ENCODE assay signal across 8 mouse cellular contexts in genomic region chr1:39367601-39368266, GRCm38 (mm10). TPM values are rescaled to one million over a fixed set of nuclear protein-coding genes. Genes with fewer than 3 reads are reported as not detected.
DNase-seq lines count a peak whose midpoint lies in the region; ATAC-seq and TF ChIP-seq lines count a peak whose summit lies in the region.

Rpl31 (plus strand) TSS chr1:39367842.

- H3K27me3 ChIP-seq in heart, embryonic 12.5 days (replicated peaks): no peaks in the 10 kb centered on the region
- no peaks in the 10 kb centered on the region for H3K27me3 ChIP-seq in kidney, postnatal 0 days (ENCODE audit: insufficient read depth, low read length)
- H3K27me3 ChIP-seq in liver, embryonic 11.5 days (replicated peaks; ENCODE audit: control insufficient read depth, insufficient read depth, low read length): no peaks in the 10 kb centered on the region
- no peaks in the 10 kb centered on the region for H3K27me3 ChIP-seq in stomach, embryonic 14.5 days (ENCODE audit: control insufficient read depth, insufficient read depth, low read length)

- TF ChIP-seq CTCF in kidney, postnatal 0 days (IDR thresholded peaks at IDR 0.05; ENCODE audit: low read depth): no peak

- peak within 1 kb of the TSS; percentile 87 for H3K27ac ChIP-seq in heart, embryonic 12.5 days (ENCODE audit: poor library complexity, severe bottlenecking)
- H3K27ac ChIP-seq in kidney, postnatal 0 days: peak within 1 kb of the TSS; percentile 90
- peak within 1 kb of the TSS; percentile 96 for H3K27ac ChIP-seq in liver, embryonic 11.5 days (ENCODE audit: low read depth, low read length)
- H3K27ac ChIP-seq in stomach, embryonic 14.5 days (ENCODE audit: low read length): peak within 1 kb of the TSS; percentile 89

- peak; percentile 97 for DNase-seq in CD4-positive helper T cell, adult 2 months (ENCODE audit: low read depth, low spot score)
- peak; percentile 93 for DNase-seq in brain, embryonic 18.5 days (ENCODE audit: low read depth, low spot score)
- peak; percentile 99 for DNase-seq in kidney, postnatal 0 days (ENCODE audit: low spot score)
- peak; percentile 99 for DNase-seq in liver, embryonic 11.5 days (ENCODE audit: low spot score)
- DNase-seq in naive thymus-derived CD4-positive, alpha-beta T cell, adult 2 months (ENCODE audit: low read depth): peak; percentile 97

- H3K4me1 ChIP-seq in heart, embryonic 12.5 days (replicated peaks): peaks cover 16% of the 10 kb centered on the region
- H3K4me1 ChIP-seq in kidney, postnatal 0 days (replicated peaks; ENCODE audit: insufficient read depth, low read length): 0 out of 2 replicates have a peak, but pooled peaks cover 6% of the 10 kb centered on the region
- peaks cover 13% of the 10 kb centered on the region; the same call in 1 of the 2 replicates for H3K4me1 ChIP-seq in liver, embryonic 11.5 days (replicated peaks; ENCODE audit: control insufficient read depth, insufficient read depth, low read length)
- H3K4me1 ChIP-seq in stomach, embryonic 14.5 days (ENCODE audit: control insufficient read depth, insufficient read depth, low read length): peaks cover 5% of the 10 kb centered on the region; the same call in 1 of the 2 replicates

- peak within 1 kb of the TSS; percentile 77 for H3K4me3 ChIP-seq in heart, embryonic 12.5 days
- H3K4me3 ChIP-seq in kidney, postnatal 0 days (replicated peaks; ENCODE audit: low read depth, low read length): peak within 1 kb of the TSS; percentile 89
- H3K4me3 ChIP-seq in liver, embryonic 11.5 days (ENCODE audit: low read depth, low read length): peak within 1 kb of the TSS; percentile 99
- H3K4me3 ChIP-seq in stomach, embryonic 14.5 days (ENCODE audit: low read depth, low read length): peak within 1 kb of the TSS; percentile 67

- no peaks in the 10 kb centered on the region for H3K9me3 ChIP-seq in heart, embryonic 12.5 days (replicated peaks)
- no peaks in the 10 kb centered on the region for H3K9me3 ChIP-seq in kidney, postnatal 0 days (replicated peaks; ENCODE audit: low read length)
- H3K9me3 ChIP-seq in liver, embryonic 11.5 days (ENCODE audit: control insufficient read depth, low read length): no peaks in the 10 kb centered on the region
- H3K9me3 ChIP-seq in stomach, embryonic 14.5 days (ENCODE audit: control insufficient read depth, low read depth, low read length): no peaks in the 10 kb centered on the region

- peak within 1 kb of the TSS; percentile 91 for H3K9ac ChIP-seq in heart, embryonic 12.5 days
- H3K9ac ChIP-seq in kidney, postnatal 0 days (ENCODE audit: low read depth, low read length): peak within 1 kb of the TSS; percentile 95
- peak within 1 kb of the TSS; percentile 99 for H3K9ac ChIP-seq in liver, embryonic 11.5 days (ENCODE audit: low read depth, low read length)
- H3K9ac ChIP-seq in stomach, embryonic 14.5 days (replicated peaks; ENCODE audit: low read depth, low read length): peak within 1 kb of the TSS; percentile 94

- H3K4me2 ChIP-seq in heart, embryonic 12.5 days: peak within 1 kb of the TSS; percentile 97
- peak within 1 kb of the TSS; percentile 86 for H3K4me2 ChIP-seq in kidney, postnatal 0 days (ENCODE audit: low read length)
- H3K4me2 ChIP-seq in liver, embryonic 11.5 days: peak within 1 kb of the TSS; percentile 97
- peak within 1 kb of the TSS; percentile 94 for H3K4me2 ChIP-seq in stomach, embryonic 14.5 days (replicated peaks; ENCODE audit: low read depth, low read length)

- peak; percentile 98 for ATAC-seq in erythroid progenitor cell, adult 5-6 weeks (replicated peaks; ENCODE audit: low FRiP score, poor library complexity, severe bottlenecking)
- ATAC-seq in heart, embryonic 12.5 days (ENCODE audit: insufficient number of reproducible peaks, low FRiP score): peak; percentile 98
- peak; percentile 99 for ATAC-seq in kidney, postnatal 0 days (replicated peaks; ENCODE audit: low FRiP score, low read depth)
- ATAC-seq in liver, embryonic 11.5 days (replicated peaks; ENCODE audit: low FRiP score): peak; percentile 97
- peak; percentile 99 for ATAC-seq in stomach, embryonic 14.5 days (ENCODE audit: insufficient number of reproducible peaks, insufficient read depth, low FRiP score, low read depth)

- H3K36me3 ChIP-seq in heart, embryonic 12.5 days: peaks cover 39% of the 10 kb centered on the region
- H3K36me3 ChIP-seq in kidney, postnatal 0 days (ENCODE audit: insufficient read depth, low read length): peaks cover 29% of the 10 kb centered on the region
- peaks cover 29% of the 10 kb centered on the region for H3K36me3 ChIP-seq in liver, embryonic 11.5 days (ENCODE audit: control insufficient read depth, insufficient read depth, low read length)
- H3K36me3 ChIP-seq in stomach, embryonic 14.5 days (ENCODE audit: control insufficient read depth, insufficient read depth, low read length): peaks cover 34% of the 10 kb centered on the region

- WGBS in heart, embryonic 12.5 days: under 1% methylated on average over 62 of the region's 62 CpGs
- WGBS in kidney, postnatal 0 days: under 1% methylated on average over 62 of the region's 62 CpGs
- WGBS in liver, embryonic 11.5 days: under 1% methylated on average over 61 of the region's 62 CpGs
- under 1% methylated on average over 62 of the region's 62 CpGs for WGBS in stomach, embryonic 14.5 days

RNA-seq across cellular contexts. Expression of gene Rpl31, which starts in this region (rescaled TPM):
- total RNA-seq in erythroid progenitor cell, adult 5-6 weeks (2015; ENCODE audit: low replicate concordance): 594 and 705 TPM in 2 replicates
- 131 and 152 TPM in 2 replicates for total RNA-seq in erythroid progenitor cell, adult 5-6 weeks (2017; ENCODE audit: low replicate concordance)
- polyA plus RNA-seq in heart, embryonic 12.5 days (2016; fragmentation: Nextera tagmentation; extraction: Ambion mirVana): 378 and 396 TPM in 2 replicates
- polyA plus RNA-seq in kidney, postnatal 0 days (2015; fragmentation: Nextera tagmentation; extraction: Ambion mirVana): 566 and 696 TPM in 2 replicates
- polyA plus RNA-seq in liver, embryonic 11.5 days (2014; fragmentation: Nextera tagmentation; extraction: Ambion mirVana): 694 and 768 TPM in 2 replicates
- polyA plus RNA-seq in stomach, embryonic 14.5 days (2014; fragmentation: Nextera tagmentation; extraction: Ambion mirVana): 796 and 805 TPM in 2 replicates

Comparison
In these comparisons a context has a peak if more than half of its experiments do, and no peak if none do; other contexts are left out.
1. Peak in every context shown above with its lines: DNase-seq, ATAC-seq, H3K4me3 ChIP-seq and H3K27ac ChIP-seq.